Mouse (Mus musculus): ENCODE data around the gene Mllt6.
"Not testable (repeated sequence)": the region's sequence is repeated elsewhere in the genome, so short reads cannot be mapped to it uniquely, and the experiment has no call there.

- TF ChIP-seq USF1 (IDR thresholded peaks at IDR 0.05; ENCODE audit: low read depth, low read length); NRF1 (IDR thresholded peaks at IDR 0.05; ENCODE audit: low read depth, low read length); POLR2A (IDR thresholded peaks at IDR 0.05; ENCODE audit: low read depth, low read length); RCOR1 (conservative IDR thresholded peaks at IDR 0.05; ENCODE audit: low read depth, low read length); CTCF (conservative IDR thresholded peaks at IDR 0.05 in 1 of 2, IDR thresholded peaks at IDR 0.05 in 1 of 2; ENCODE audit: low read depth in 2 of 2, low read length in 2 of 2); IRF4 (IDR thresholded peaks at IDR 0.05; ENCODE audit: low read depth, low read length); CHD2 (IDR thresholded peaks at IDR 0.05; ENCODE audit: low read length); USF2 (conservative IDR thresholded peaks at IDR 0.05; ENCODE audit: low read depth, low read length); JUND (conservative IDR thresholded peaks at IDR 0.05; ENCODE audit: low read depth, low read length): not testable (repeated sequence)
These were observed 71.6 kb downstream of the Mllt6 start for GRCm38 (mm10) chr11:97734810-97735209.
